Mouse (Mus musculus) ES-E14 (cell line): ENCODE results near the gene Best2. TPM values are rescaled to one million over a fixed set of nuclear protein-coding genes. Genes with fewer than 3 reads are reported as not detected.

Experiments
- DNase-seq: peaks from one replicate; pipeline ENCODE4 v3.0.0-alpha.2; 2013; ENCODE audit warnings: low read depth, low spot score
- H3K27ac ChIP-seq: 2 replicates; pipeline ENCODE4 v1.5.1; 2012; ENCODE audit warnings: low read depth, mild to moderate bottlenecking, low read length, moderate library complexity, mixed read lengths; ENCODE audit not compliant: poor library complexity, insufficient read depth, severe bottlenecking
- H3K36me3 ChIP-seq: 2 replicates; pipeline ENCODE4 v1.6.1; 2012; ENCODE audit warnings: mild to moderate bottlenecking, low read length, moderate library complexity, mixed read lengths; ENCODE audit not compliant: control insufficient read depth, poor library complexity, insufficient read depth, severe bottlenecking
- H3K4me1 ChIP-seq, 2 experiments: fragments of 150-350 bp in 1 of 2; sonication (generic) in 1 of 2; 2 replicates each; pipeline ENCODE4 v1.6.1; 2012; ENCODE audit warnings: low read length in 2 of 2, mild to moderate bottlenecking in 1 of 2, mixed read lengths in 1 of 2; ENCODE audit not compliant: control insufficient read depth in 2 of 2, insufficient read depth in 2 of 2, poor library complexity in 1 of 2
- H3K4me3 ChIP-seq, 2 experiments: fragments of 150-350 bp in 1 of 2; sonication (generic) in 1 of 2; 2 replicates each; pipeline ENCODE4 v1.5.1; 2012; ENCODE audit warnings: low read length in 2 of 2, low read depth in 1 of 2, mild to moderate bottlenecking in 1 of 2, mixed read lengths in 1 of 2; ENCODE audit not compliant: insufficient read depth in 1 of 2, poor library complexity in 1 of 2, severe bottlenecking in 1 of 2
- H3K9ac ChIP-seq: 2 replicates; pipeline ENCODE4 v1.6.1; 2012; ENCODE audit warnings: low read depth, mild to moderate bottlenecking, low read length, mixed read lengths; ENCODE audit not compliant: poor library complexity, insufficient read depth, severe bottlenecking
- H3K9me3 ChIP-seq: fragments of 150-350 bp; sonication (generic); 2 replicates; pipeline ENCODE4 v1.6.1; 2012; ENCODE audit warnings: low read depth, mild to moderate bottlenecking, low read length; ENCODE audit not compliant: control insufficient read depth, insufficient read depth
- CHD2 ChIP-seq: IDR thresholded peaks from 2 replicates; pipeline ENCODE4 v1.6.1; 2014; ENCODE audit warnings: mild to moderate bottlenecking, low read depth, low read length, inconsistent platforms
- HCFC1 ChIP-seq: IDR thresholded peaks from 2 replicates; pipeline ENCODE4 v1.6.1; 2012; ENCODE audit warnings: low read length, inconsistent platforms, borderline replicate concordance; ENCODE audit not compliant: insufficient read depth
- MAFK ChIP-seq: IDR thresholded peaks from 2 replicates; pipeline ENCODE4 v1.6.1; 2014; ENCODE audit warnings: mild to moderate bottlenecking, low read depth, low read length, inconsistent platforms; ENCODE audit not compliant: insufficient read depth
- ZC3H11A ChIP-seq: IDR thresholded peaks from 2 replicates; pipeline ENCODE4 v1.6.1; 2012; ENCODE audit warnings: low read depth, mild to moderate bottlenecking, inconsistent platforms, low read length, borderline replicate concordance
- ZNF384 ChIP-seq: IDR thresholded peaks from 2 replicates; pipeline ENCODE4 v1.6.1; 2012; ENCODE audit warnings: low read depth, low read length, inconsistent platforms
- in situ Hi-C, 2 experiments: fragments of 600-800 bp; cut with MboI; formaldehyde crosslinking; loops; one replicate each; pipeline ENCODE4 v1.15.1; 2025; ENCODE audit warnings: low sequenced_read_pairs in 2 of 2, inconsistent platforms in 1 of 2; ENCODE audit not compliant: unreplicated experiment in 2 of 2
- total RNA-seq: library from RNA; depleted of rRNA; stranded (reverse); fragments of 300-350 nt; gene quantifications from 2 replicates; pipeline ENCODE4 v1.2.3, GENCODE M21; 2012

The Best2 gene
- total RNA-seq, 1 experiment, result 0.22 TPM

- H3K9me3 ChIP-seq, result no peaks in the 10 kb centered on the region
- H3K9ac ChIP-seq, result peak overlapping the region; percentile 82; the same call in 1 of the 2 replicates
- in situ Hi-C loops, result no loop called here
- no peaks in the 10 kb centered on the region for H3K36me3 ChIP-seq
- peak overlapping the region; percentile 57 to 76 for H3K4me3 ChIP-seq
- H3K27ac ChIP-seq, result peak overlapping the region; percentile 89
- DNase-seq, result no peak
- no peak for TF ChIP-seq CHD2
- no peak for TF ChIP-seq ZNF384
- no peak for TF ChIP-seq ZC3H11A
- TF ChIP-seq HCFC1, result no peak
- TF ChIP-seq MAFK, result no peak
- H3K4me1 ChIP-seq, result peaks cover 15 to 29% of the 10 kb centered on the region in 2 experiments
Observed at GRCm38 (mm10) chr8:84984294-84985048, 29.9 kb downstream of the Best2 start.

GRCm38 (mm10) chr8:84982499-84983011 lies 31.8 kb downstream of the Best2 start:
- H3K4me1 ChIP-seq, result peaks cover 12 to 25% of the 10 kb centered on the region in 2 experiments
- H3K4me3 ChIP-seq, result no peak overlapping the region
- no peak for DNase-seq
- H3K36me3 ChIP-seq, result no peaks in the 10 kb centered on the region
- TF ChIP-seq ZNF384 (no peak), ZC3H11A (no peak), MAFK (no peak), CHD2 (no peak), HCFC1 (no peak)
- no peaks in the 10 kb centered on the region for H3K9me3 ChIP-seq
- no peak overlapping the region for H3K9ac ChIP-seq
- in situ Hi-C loops, result no loop called here
- no peak overlapping the region for H3K27ac ChIP-seq

DNA sequence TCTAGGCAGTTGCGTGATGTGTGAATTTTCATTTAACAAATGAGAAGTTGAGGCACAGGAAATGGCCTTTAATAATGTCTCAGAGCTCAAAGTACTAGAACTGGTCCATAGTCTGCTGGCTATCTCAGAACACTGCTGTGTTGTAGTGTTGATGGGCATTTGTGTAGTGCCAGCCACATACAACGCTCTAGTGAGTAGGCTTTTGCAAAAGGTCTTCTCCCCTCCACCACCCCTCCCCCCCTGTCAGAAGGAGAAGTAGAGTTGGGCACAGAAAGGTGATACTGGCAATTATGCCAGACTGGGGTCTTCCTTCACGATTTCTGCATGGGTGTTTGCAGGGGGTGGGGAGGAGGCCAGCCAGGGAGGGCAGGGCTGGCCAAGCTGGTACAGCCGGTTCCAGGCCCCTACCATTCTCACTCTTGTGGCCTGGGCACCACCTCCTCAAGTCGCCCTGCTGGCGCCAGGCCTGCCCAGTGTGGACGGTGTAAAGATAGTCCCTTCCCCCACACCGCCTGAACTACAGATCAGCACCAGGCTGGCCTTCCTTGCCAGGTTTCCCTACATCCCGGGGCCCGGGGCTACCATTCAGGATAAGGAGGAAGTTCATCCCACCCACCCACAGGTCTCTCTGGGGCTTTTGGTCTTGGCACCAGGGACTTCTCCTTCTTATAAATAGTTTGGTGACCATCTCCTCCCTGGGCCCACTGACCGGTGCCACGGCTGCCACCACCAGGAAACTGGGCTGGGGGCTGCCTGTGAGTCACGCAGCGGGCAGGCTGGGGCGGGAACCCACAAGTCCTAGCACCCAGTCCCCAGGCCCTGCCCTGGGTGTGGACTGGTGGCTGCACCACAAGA lies 32.5 kb downstream of the Best2 start:
- DNase-seq, result no peak
- in situ Hi-C loops, result no loop called here
- H3K36me3 ChIP-seq, result no peaks in the 10 kb centered on the region
- H3K27ac ChIP-seq, result no peak overlapping the region
- H3K4me1 ChIP-seq, result peaks cover 11 to 25% of the 10 kb centered on the region in 2 experiments
- H3K4me3 ChIP-seq, result no peak overlapping the region
- no peak overlapping the region; the same call in 1 of the 2 replicates for H3K9ac ChIP-seq
- H3K9me3 ChIP-seq, result no peaks in the 10 kb centered on the region
- TF ChIP-seq ZC3H11A (no peak), MAFK (no peak), HCFC1 (no peak), CHD2 (no peak), ZNF384 (no peak)

- no peak for DNase-seq
- in situ Hi-C loops, result no loop called here
- Histone ChIP-seq H3K27ac (peak overlapping the region; percentile 44), H3K9me3 (no peaks in the 10 kb centered on the region), H3K4me3 (peak overlapping the region; percentile 64 to 77), H3K4me1 (peaks cover 6 to 25% of the 10 kb centered on the region in 2 experiments; a peak in 3 of 4 replicates), H3K36me3 (no peaks in the 10 kb centered on the region), H3K9ac (peak overlapping the region; percentile 36)
- TF ChIP-seq ZC3H11A (no peak), HCFC1 (no peak), MAFK (no peak), CHD2 (no peak), ZNF384 (no peak)
Observed at GRCm38 (mm10) chr8:84980622-84981358, 33.5 kb downstream of the Best2 start.
